Mouse (Mus musculus) forebrain, postnatal 0 days (tissue): ENCODE measurements around the gene Immp2l. TPM values are rescaled to one million over a fixed set of nuclear protein-coding genes. Genes with fewer than 3 reads are reported as not detected.

Experiments
- ATAC-seq: fragments of 200-750 bp; cut with Nextera tagmentation; 2 replicates; pipeline ENCODE4 v1.8.0; 2017; ENCODE audit warnings: mild to moderate bottlenecking, moderate library complexity
- DNase-seq: peaks from one replicate; pipeline ENCODE4 v3.0.0-alpha.2; 2015
- H3K27ac ChIP-seq: fragments of 300-500 bp; sonication (generic); 2 replicates; pipeline ENCODE4 v1.5.1; 2014; ENCODE audit warnings: low read depth, mild to moderate bottlenecking, antibody characterized with exemption, low read length, moderate library complexity, mixed read lengths
- H3K27me3 ChIP-seq: fragments of 300-500 bp; sonication (generic); 2 replicates; pipeline ENCODE4 v1.6.1; 2014; ENCODE audit warnings: mild to moderate bottlenecking, low read length, mixed read lengths; ENCODE audit not compliant: insufficient read depth
- H3K36me3 ChIP-seq: fragments of 300-500 bp; sonication (generic); 2 replicates; pipeline ENCODE4 v1.6.1; 2014; ENCODE audit warnings: mild to moderate bottlenecking, moderate library complexity; ENCODE audit not compliant: insufficient read depth
- H3K4me1 ChIP-seq: fragments of 300-500 bp; sonication (generic); 2 replicates; pipeline ENCODE4 v1.6.1; 2014; ENCODE audit warnings: antibody characterized with exemption; ENCODE audit not compliant: insufficient read depth
- H3K4me2 ChIP-seq: fragments of 300-500 bp; sonication (generic); 2 replicates; pipeline ENCODE4 v1.6.1; 2014; ENCODE audit warnings: low read depth, mild to moderate bottlenecking, moderate library complexity
- H3K4me3 ChIP-seq: fragments of 300-500 bp; sonication (generic); 2 replicates; pipeline ENCODE4 v1.5.1; 2014; ENCODE audit warnings: low read depth, low read length, mixed read lengths
- H3K9ac ChIP-seq: fragments of 300-500 bp; sonication (generic); 2 replicates; pipeline ENCODE4 v1.6.1; 2014; ENCODE audit warnings: mild to moderate bottlenecking
- H3K9me3 ChIP-seq: fragments of 300-500 bp; sonication (generic); 2 replicates; pipeline ENCODE4 v1.6.1; 2016; ENCODE audit warnings: low read length
- CTCF ChIP-seq: sonication (generic); IDR thresholded peaks from 2 replicates; pipeline ENCODE4 v1.5.1; 2016; ENCODE audit warnings: antibody characterized with exemption, control low read depth, low read depth
- WGBS: fragments of 180-500 bp; shearing (Covaris S2); extraction: QIAGEN DNeasy Blood & Tissue Kit; methylation state at CpG from one replicate; pipeline ENCODE4 v1.1.7; 2014; 5-methylcytosine and 5-hydroxymethylcytosine counted together
- polyA plus RNA-seq: library from polyadenylated mRNA; unstranded; fragments of >200 nt; fragmentation: Nextera tagmentation; extraction: Ambion mirVana; gene quantifications from 2 replicates; pipeline ENCODE4 v1.2.1, GENCODE M21; 2015
- total RNA-seq: library from RNA; depleted of rRNA; stranded (reverse); fragments of >200 nt; gene quantifications from 2 replicates; pipeline ENCODE4 v1.2.3, GENCODE M21; 2014

The Immp2l gene
- total and polyA plus RNA-seq, 2 experiments from 2014 or later, result 5.9 to 19.4 TPM

GRCm38 (mm10) chr12:41259608-41260007 is 235.7 kb downstream of the Immp2l start:
- 66% methylated on average over 2 of the region's 2 CpGs for WGBS
- Histone ChIP-seq H3K27me3 (no peaks in the 10 kb centered on the region), H3K4me1 (no peaks in the 10 kb centered on the region), H3K4me3 (no peak overlapping the region), H3K9ac (no peak overlapping the region), H3K36me3 (no peaks in the 10 kb centered on the region), H3K9me3 (no peaks in the 10 kb centered on the region), H3K27ac (no peak overlapping the region), H3K4me2 (no peak overlapping the region)
- no peak for ATAC-seq
- DNase-seq, result no peak
- no peak for TF ChIP-seq CTCF

DNA sequence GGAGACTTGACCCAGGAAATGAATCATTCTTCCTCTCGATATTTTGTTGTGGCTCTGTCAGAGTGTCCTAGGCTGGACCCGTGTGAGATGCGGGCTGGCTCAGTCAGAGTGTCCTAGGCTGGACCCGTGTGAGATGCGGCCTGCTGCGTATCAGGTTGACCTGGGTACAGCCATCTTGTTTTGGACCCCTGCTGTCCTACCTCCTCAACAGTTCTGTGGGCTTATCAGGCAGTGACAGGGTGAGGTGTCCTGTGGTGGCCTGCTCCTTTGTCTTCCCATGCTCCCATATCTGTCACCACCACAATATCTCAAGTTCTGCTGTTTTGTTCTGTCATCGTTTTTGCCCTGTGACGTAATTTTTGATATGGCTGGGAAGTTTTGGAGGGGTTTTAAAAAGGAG is 250.2 kb downstream of the Immp2l start:
- H3K4me2 ChIP-seq, result no peak overlapping the region
- no peaks in the 10 kb centered on the region for H3K27me3 ChIP-seq
- no peak overlapping the region for H3K9ac ChIP-seq
- no peak overlapping the region for H3K27ac ChIP-seq
- no peaks in the 10 kb centered on the region for H3K9me3 ChIP-seq
- DNase-seq (no peak), ATAC-seq (no peak)
- 93% methylated on average over 8 of the region's 8 CpGs for WGBS
- H3K4me3 ChIP-seq, result no peak overlapping the region
- no peak for TF ChIP-seq CTCF
- H3K36me3 ChIP-seq, result no peaks in the 10 kb centered on the region
- H3K4me1 ChIP-seq, result no peaks in the 10 kb centered on the region

DNA sequence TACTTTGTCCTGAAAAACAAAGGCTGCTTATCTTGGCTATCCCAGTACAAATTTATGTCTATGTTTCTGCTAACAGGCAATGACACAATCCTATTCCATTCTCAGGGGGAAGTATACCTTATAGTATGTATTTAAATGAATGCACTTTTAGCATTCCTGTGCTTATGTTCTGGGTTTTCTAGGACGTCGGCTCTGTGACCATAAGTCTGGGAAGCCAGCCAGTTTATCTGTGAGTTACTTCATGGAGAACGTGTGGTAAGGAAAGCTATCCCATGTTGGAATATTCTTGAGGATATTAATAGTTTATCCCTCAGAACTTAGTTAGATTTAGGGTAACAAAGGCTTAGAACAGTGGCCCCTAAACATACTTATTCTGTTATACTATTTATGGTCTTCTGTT is 251.5 kb downstream of the Immp2l start:
- no peak for TF ChIP-seq CTCF
- no peak for ATAC-seq
- Histone ChIP-seq H3K27ac (no peak overlapping the region), H3K9ac (no peak overlapping the region), H3K36me3 (no peaks in the 10 kb centered on the region), H3K27me3 (no peaks in the 10 kb centered on the region), H3K4me2 (no peak overlapping the region), H3K9me3 (no peaks in the 10 kb centered on the region), H3K4me3 (no peak overlapping the region), H3K4me1 (no peaks in the 10 kb centered on the region)
- DNase-seq, result no peak
- WGBS, result 10% methylated on average over 3 of the region's 3 CpGs

DNA sequence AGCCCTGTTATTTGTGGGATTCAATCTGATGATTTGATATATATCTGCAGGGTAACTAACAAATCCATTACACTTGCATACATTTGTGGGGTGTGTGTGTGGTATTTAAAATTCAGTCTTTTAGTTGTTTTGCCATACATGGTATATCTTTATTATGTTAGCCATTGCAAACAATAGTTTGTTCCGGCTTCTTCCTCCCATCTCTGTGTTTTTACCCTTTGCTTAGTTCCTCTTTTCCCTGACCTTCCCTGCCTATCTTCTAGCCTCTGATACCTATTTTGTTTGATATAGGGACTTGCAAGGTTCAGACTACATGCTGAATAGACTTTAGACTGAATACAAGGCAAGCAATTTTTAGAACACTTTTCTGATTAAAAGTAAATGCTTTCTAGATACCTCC is 254.0 kb downstream of the Immp2l start:
- Histone ChIP-seq H3K9ac (no peak overlapping the region), H3K4me3 (no peak overlapping the region), H3K36me3 (no peaks in the 10 kb centered on the region), H3K4me1 (no peaks in the 10 kb centered on the region), H3K27ac (no peak overlapping the region), H3K27me3 (no peaks in the 10 kb centered on the region), H3K4me2 (no peak overlapping the region), H3K9me3 (no peaks in the 10 kb centered on the region)
- ATAC-seq (no peak), DNase-seq (no peak)
- 94% methylated on average over 1 of the region's 1 CpGs for WGBS
- no peak for TF ChIP-seq CTCF

GRCm38 (mm10) chr12:41289047-41289446 is 265.2 kb downstream of the Immp2l start:
- no peak overlapping the region for H3K4me3 ChIP-seq
- no peak for ATAC-seq
- H3K9me3 ChIP-seq, result no peaks in the 10 kb centered on the region
- H3K9ac ChIP-seq, result no peak overlapping the region
- no peaks in the 10 kb centered on the region for H3K27me3 ChIP-seq
- TF ChIP-seq CTCF, result no peak
- no peak overlapping the region for H3K27ac ChIP-seq
- no peaks in the 10 kb centered on the region for H3K4me1 ChIP-seq
- DNase-seq, result no peak
- no peak overlapping the region for H3K4me2 ChIP-seq
- no peaks in the 10 kb centered on the region for H3K36me3 ChIP-seq
- WGBS, result 95% methylated on average over 3 of the region's 3 CpGs

DNA sequence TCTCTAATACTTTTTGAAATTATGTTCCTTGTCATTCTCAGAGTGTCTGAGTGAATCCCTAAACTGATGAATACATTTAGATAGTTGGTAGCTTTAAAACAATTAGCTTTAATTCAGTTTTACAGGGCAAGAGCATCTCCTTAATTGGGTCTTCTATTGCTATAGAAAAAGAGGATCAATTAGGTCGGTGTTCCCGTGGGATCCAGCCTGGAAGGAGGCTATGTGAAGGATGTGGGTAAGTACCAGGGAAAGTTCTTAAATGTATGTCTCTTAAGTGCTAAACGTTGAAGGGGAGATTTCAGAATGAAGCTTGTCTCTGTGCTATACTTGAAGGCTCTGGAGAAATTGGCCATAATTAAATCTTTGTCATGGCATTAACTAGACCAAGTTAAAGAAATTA is 283.1 kb downstream of the Immp2l start:
- Histone ChIP-seq H3K27me3 (no peaks in the 10 kb centered on the region), H3K36me3 (no peaks in the 10 kb centered on the region), H3K9me3 (no peaks in the 10 kb centered on the region), H3K4me1 (no peaks in the 10 kb centered on the region), H3K27ac (no peak overlapping the region), H3K4me3 (no peak overlapping the region), H3K9ac (no peak overlapping the region), H3K4me2 (no peak overlapping the region)
- DNase-seq (no peak), ATAC-seq (no peak)
- no peak for TF ChIP-seq CTCF
- WGBS, result 17% methylated on average over 3 of the region's 3 CpGs

DNA sequence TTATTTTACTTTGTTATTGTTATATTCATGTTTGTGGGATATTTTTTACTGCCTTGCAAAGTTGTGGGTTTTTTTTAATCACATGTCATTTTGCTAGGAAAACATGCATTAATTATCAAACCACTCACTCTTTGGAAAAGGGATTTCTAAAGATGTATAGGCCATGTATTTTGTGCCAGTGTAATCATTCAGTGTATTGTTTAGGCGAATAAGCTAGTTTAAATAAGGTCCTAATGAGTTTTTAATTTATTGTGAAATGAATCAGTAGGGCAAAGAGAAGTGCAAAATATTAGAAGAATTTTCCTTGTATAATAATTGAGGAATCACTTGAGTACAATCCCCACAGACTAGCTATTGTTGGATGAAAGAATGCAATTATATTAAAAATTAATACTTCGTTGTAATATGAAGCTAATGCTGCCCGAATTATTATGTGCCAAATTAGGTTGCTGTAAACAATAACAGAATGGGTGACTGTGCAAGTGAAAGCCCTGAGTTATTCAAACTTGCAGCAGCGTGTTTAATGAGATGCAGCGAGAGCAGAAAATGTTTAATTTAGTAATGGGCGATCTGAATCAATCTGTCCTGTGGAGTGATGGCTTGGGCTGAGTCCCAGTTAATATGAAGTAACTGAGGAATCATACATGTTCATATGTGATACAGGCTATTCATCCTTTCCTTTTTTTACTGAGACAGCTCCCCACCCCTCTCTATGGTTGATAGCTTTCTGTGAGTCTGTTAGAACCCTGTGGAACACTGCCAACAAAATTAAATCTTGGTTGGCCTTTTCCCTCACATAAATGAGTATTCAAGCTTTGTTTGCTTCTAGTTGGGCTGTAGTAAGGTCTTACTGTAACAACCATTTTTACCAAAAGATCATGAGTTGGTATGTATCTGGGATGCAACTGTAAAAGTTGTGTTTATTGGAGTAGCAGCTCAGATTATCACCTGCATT is 285.1 kb downstream of the Immp2l start:
- Histone ChIP-seq H3K9me3 (no peaks in the 10 kb centered on the region), H3K27me3 (no peaks in the 10 kb centered on the region), H3K9ac (no peak overlapping the region), H3K4me3 (no peak overlapping the region), H3K27ac (no peak overlapping the region), H3K4me2 (no peak overlapping the region), H3K36me3 (no peaks in the 10 kb centered on the region), H3K4me1 (no peaks in the 10 kb centered on the region)
- ATAC-seq (peak; percentile 53), DNase-seq (peak; percentile 34)
- TF ChIP-seq CTCF, result no peak
- WGBS, result 20% methylated on average over 6 of the region's 6 CpGs
